Mouse (Mus musculus) liver, adult 2 months (tissue): ENCODE data around the gene S100a3. TPM values are rescaled to one million over a fixed set of nuclear protein-coding genes. Genes with fewer than 3 reads are reported as not detected.

Source experiments
- DNase-seq: peaks from one replicate; pipeline ENCODE4 v3.0.0-alpha.2; 2011; ENCODE audit warnings: low read depth, low spot score; ENCODE audit errors: extremely low read depth
- H3K27ac ChIP-seq: fragments of 200-500 bp; replicated peaks from 2 replicates; pipeline ENCODE4 v1.5.1; 2012; ENCODE audit warnings: low read depth, mild to moderate bottlenecking, control low read depth, inconsistent platforms, low read length; ENCODE audit not compliant: insufficient read depth
- H3K27me3 ChIP-seq: fragments of 200-500 bp; 2 replicates; pipeline ENCODE4 v1.6.1; 2012; ENCODE audit warnings: mild to moderate bottlenecking, moderate library complexity, low read length, inconsistent platforms; ENCODE audit not compliant: control insufficient read depth, insufficient read depth
- H3K36me3 ChIP-seq: fragments of 200-500 bp; 2 replicates; pipeline ENCODE4 v1.6.1; 2012; ENCODE audit warnings: low read length, inconsistent platforms; ENCODE audit not compliant: control insufficient read depth, insufficient read depth
- H3K4me1 ChIP-seq: fragments of 200-500 bp; 2 replicates; pipeline ENCODE4 v1.6.1; 2011; ENCODE audit warnings: low read length; ENCODE audit not compliant: control insufficient read depth, insufficient read depth
- H3K4me3 ChIP-seq: fragments of 200-500 bp; 2 replicates; pipeline ENCODE4 v1.5.1; 2011; ENCODE audit warnings: low read depth, mild to moderate bottlenecking, control low read depth, low read length, moderate library complexity; ENCODE audit not compliant: insufficient read depth
- H3K79me2 ChIP-seq: fragments of 200-500 bp; 2 replicates; pipeline ENCODE4 v1.6.1; 2012; ENCODE audit warnings: inconsistent platforms, mild to moderate bottlenecking, low read length, moderate library complexity; ENCODE audit not compliant: control insufficient read depth, insufficient read depth
- H3K9ac ChIP-seq: fragments of 200-500 bp; 2 replicates; pipeline ENCODE4 v1.6.1; 2012; ENCODE audit warnings: low read depth, mild to moderate bottlenecking, control low read depth, inconsistent platforms, low read length
- CTCF ChIP-seq: fragments of 200-500 bp; IDR thresholded peaks from 2 replicates; pipeline ENCODE4 v1.5.1; 2011; ENCODE audit warnings: low read depth, low read length, control low read depth
- POLR2A ChIP-seq: fragments of 200-500 bp; IDR thresholded peaks from 2 replicates; pipeline ENCODE4 v1.6.1; 2011; ENCODE audit warnings: low read length, control low read depth; ENCODE audit not compliant: insufficient read depth; ENCODE audit errors: extremely low read depth
- WGBS: fragments of 180-500 bp; shearing (Covaris S2); methylation state at CpG from one replicate; pipeline ENCODE4 v1.1.7; 2018; 5-methylcytosine and 5-hydroxymethylcytosine counted together
- polyA plus RNA-seq: library from polyadenylated mRNA; depleted of rRNA; stranded (reverse); fragments of >200 nt; gene quantifications from 2 replicates; pipeline ENCODE4 v1.2.3, GENCODE M21; 2012
- total RNA-seq: library from RNA; depleted of rRNA; stranded (reverse); fragments of >200 nt; gene quantifications from 2 replicates; pipeline ENCODE4 v1.2.3, GENCODE M21; 2014

S100a3 gene
- total and polyA plus RNA-seq, 2 experiments: not detected

GRCm38 (mm10) chr3:90615911-90616310 is 55.5 kb downstream of the S100a3 start:
- Histone ChIP-seq H3K27me3 (no peaks in the 10 kb centered on the region), H3K4me3 (no peak overlapping the region), H3K36me3 (no peaks in the 10 kb centered on the region), H3K79me2 (no peaks in the 10 kb centered on the region), H3K9ac (no peak overlapping the region), H3K27ac (no peak overlapping the region), H3K4me1 (no peaks in the 10 kb centered on the region)
- 71% methylated on average over 1 of the region's 1 CpGs for WGBS
- TF ChIP-seq POLR2A (no peak), CTCF (no peak)
- no peak for DNase-seq

- H3K79me2 ChIP-seq: no peaks in the 10 kb centered on the region
- DNase-seq: no peak
- TF ChIP-seq POLR2A (no peak), CTCF (no peak; the same call in 1 of the 2 replicates)
- WGBS: 8% methylated on average over 1 of the region's 1 CpGs
- no peaks in the 10 kb centered on the region for H3K36me3 ChIP-seq
- no peaks in the 10 kb centered on the region for H3K27me3 ChIP-seq
- no peaks in the 10 kb centered on the region for H3K4me1 ChIP-seq
- no peak overlapping the region for H3K4me3 ChIP-seq
- H3K27ac ChIP-seq: no peak overlapping the region
- no peak overlapping the region for H3K9ac ChIP-seq
Observed at GRCm38 (mm10) chr3:90617586-90617985, 57.2 kb downstream of the S100a3 start.

- Histone ChIP-seq H3K9ac (no peak overlapping the region), H3K4me3 (no peak overlapping the region), H3K4me1 (no peaks in the 10 kb centered on the region), H3K27ac (no peak overlapping the region), H3K36me3 (no peaks in the 10 kb centered on the region), H3K27me3 (no peaks in the 10 kb centered on the region), H3K79me2 (no peaks in the 10 kb centered on the region)
- 53% methylated on average over 7 of the region's 7 CpGs for WGBS
- DNase-seq: no peak
- TF ChIP-seq POLR2A (no peak), CTCF (no peak)
Observed at GRCm38 (mm10) chr3:90621552-90621951, 61.2 kb downstream of the S100a3 start.

GRCm38 (mm10) chr3:90623435-90624071 is 63.2 kb downstream of the S100a3 start:
- Histone ChIP-seq H3K27me3 (no peaks in the 10 kb centered on the region), H3K79me2 (no peaks in the 10 kb centered on the region), H3K9ac (no peak overlapping the region), H3K36me3 (no peaks in the 10 kb centered on the region), H3K27ac (no peak overlapping the region), H3K4me3 (no peak overlapping the region), H3K4me1 (no peaks in the 10 kb centered on the region)
- 41% methylated on average over 2 of the region's 2 CpGs for whole genome bisulfite sequencing
- no peak for TF ChIP-seq POLR2A
- no peak for DNase-seq

- Histone ChIP-seq H3K79me2 (no peaks in the 10 kb centered on the region), H3K27me3 (no peaks in the 10 kb centered on the region), H3K36me3 (no peaks in the 10 kb centered on the region), H3K4me1 (no peaks in the 10 kb centered on the region), H3K9ac (no peak overlapping the region), H3K4me3 (no peak overlapping the region), H3K27ac (no peak overlapping the region)
- WGBS: 83% methylated on average over 5 of the region's 5 CpGs
- TF ChIP-seq POLR2A (no peak), CTCF (no peak)
- DNase-seq: no peak
Observed at GRCm38 (mm10) chr3:90625496-90625895, 65.1 kb downstream of the S100a3 start.

- Histone ChIP-seq H3K9ac (no peak overlapping the region), H3K4me1 (no peaks in the 10 kb centered on the region), H3K27me3 (no peaks in the 10 kb centered on the region), H3K27ac (no peak overlapping the region), H3K4me3 (no peak overlapping the region), H3K79me2 (no peaks in the 10 kb centered on the region), H3K36me3 (no peaks in the 10 kb centered on the region)
- no peak for TF ChIP-seq CTCF
- no peak for TF ChIP-seq POLR2A
- WGBS: 69% methylated on average over 9 of the region's 9 CpGs
- no peak for DNase-seq
Observed at GRCm38 (mm10) chr3:90626266-90627021, 66.1 kb downstream of the S100a3 start.
